Mouse (Mus musculus) layer of hippocampus, adult 11-12 months (tissue): ENCODE data around the gene Amz2.

Source experiments
- DNase-seq: peaks from one replicate; pipeline ENCODE4 v3.0.0; 2022; ENCODE audit warnings: low spot score

Gene Amz2

GRCm38 (mm10) chr11:109421205-109421604 lies 4.5 kb upstream of the Amz2 start:
- no peak for DNase-seq

- no peak for DNase-seq
These were observed 3.5 kb upstream of the Amz2 start for GRCm38 (mm10) chr11:109422263-109422662.

- DNase-seq: no peak
These were observed 2.5 kb upstream of the Amz2 start for GRCm38 (mm10) chr11:109423294-109423693.

GRCm38 (mm10) chr11:109426272-109426586 lies 483 bp downstream of the Amz2 start:
- DNase-seq: no peak

GRCm38 (mm10) chr11:109427353-109427752 lies 1.6 kb downstream of the Amz2 start:
- DNase-seq: no peak

- DNase-seq: no peak
These were observed 8.6 kb downstream of the Amz2 start for GRCm38 (mm10) chr11:109434233-109434798.

- DNase-seq: no peak
These were observed 11.1 kb downstream of the Amz2 start for GRCm38 (mm10) chr11:109436889-109437288.

- DNase-seq: no peak
These were observed 13.5 kb downstream of the Amz2 start for GRCm38 (mm10) chr11:109439209-109439608.

- peak; percentile 63 for DNase-seq
These were observed 14.1 kb downstream of the Amz2 start for GRCm38 (mm10) chr11:109439829-109440340.

GRCm38 (mm10) chr11:109440641-109441040 lies 14.9 kb downstream of the Amz2 start:
- no peak for DNase-seq

- DNase-seq: no peak
These were observed 15.4 kb downstream of the Amz2 start for GRCm38 (mm10) chr11:109441119-109441518.

- DNase-seq: no peak
These were observed 16.5 kb downstream of the Amz2 start for GRCm38 (mm10) chr11:109442166-109442730.

- DNase-seq: no peak
These were observed 17.9 kb downstream of the Amz2 start for GRCm38 (mm10) chr11:109443468-109444263.

GRCm38 (mm10) chr11:109444600-109444999 lies 18.9 kb downstream of the Amz2 start:
- no peak for DNase-seq

GRCm38 (mm10) chr11:109445438-109446035 lies 19.8 kb downstream of the Amz2 start:
- DNase-seq: peak; percentile 32

- no peak for DNase-seq
These were observed 25.4 kb downstream of the Amz2 start for GRCm38 (mm10) chr11:109451169-109451568.

- DNase-seq: no peak
These were observed 30.5 kb downstream of the Amz2 start for GRCm38 (mm10) chr11:109456261-109456660.

- DNase-seq: no peak
These were observed 32.4 kb downstream of the Amz2 start for GRCm38 (mm10) chr11:109458165-109458564.

GRCm38 (mm10) chr11:109460586-109460985 lies 34.8 kb downstream of the Amz2 start:
- no peak for DNase-seq

GRCm38 (mm10) chr11:109465068-109465467 lies 39.3 kb downstream of the Amz2 start:
- DNase-seq: no peak

- no peak for DNase-seq
These were observed 41.2 kb downstream of the Amz2 start for GRCm38 (mm10) chr11:109466987-109467386.

GRCm38 (mm10) chr11:109468133-109468532 lies 42.4 kb downstream of the Amz2 start:
- DNase-seq: no peak

- DNase-seq: peak; percentile 21
These were observed 44.4 kb downstream of the Amz2 start for GRCm38 (mm10) chr11:109470170-109470569.
